Mouse (Mus musculus): Measurements from ENCODE around the gene Txnrd2.

DNA sequence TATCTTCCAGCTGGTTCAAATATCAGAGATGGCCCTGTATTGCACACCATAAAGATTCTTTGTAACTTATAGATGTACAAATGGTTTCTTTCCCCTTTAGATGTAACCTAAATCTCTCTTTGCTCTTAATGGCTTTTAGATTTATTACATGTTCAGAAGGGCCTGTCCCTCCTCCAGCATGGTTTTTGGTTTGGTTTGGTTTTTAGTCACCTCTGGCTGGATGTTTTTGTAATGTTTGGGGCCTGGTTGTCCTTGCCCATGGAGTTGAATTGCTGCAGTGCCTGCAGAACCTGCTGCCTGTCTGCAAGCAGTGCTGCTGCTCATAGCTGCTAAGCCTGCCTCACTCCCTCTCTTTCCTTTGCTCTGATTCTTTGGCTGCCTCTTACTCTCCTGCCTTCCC lies 21.1 kb downstream of the Txnrd2 start:
- TF ChIP-seq CTCF (conservative IDR thresholded peaks at IDR 0.05 in 1 of 2, IDR thresholded peaks at IDR 0.05 in 1 of 2; ENCODE audit: low read depth in 2 of 2, low read length in 2 of 2): no peak
- no peak for TF ChIP-seq EP300 (IDR thresholded peaks at IDR 0.05; ENCODE audit: low read length)
- no peak for TF ChIP-seq TCF12 (IDR thresholded peaks at IDR 0.05; ENCODE audit: low read depth, low read length)
- no peak for TF ChIP-seq CHD2 (IDR thresholded peaks at IDR 0.05; ENCODE audit: low read length)
- no peak for TF ChIP-seq POLR2A (IDR thresholded peaks at IDR 0.05; ENCODE audit: low read depth, low read length)
- TF ChIP-seq RCOR1 (conservative IDR thresholded peaks at IDR 0.05; ENCODE audit: low read depth, low read length): no peak
- TF ChIP-seq POLR2AphosphoS2 (IDR thresholded peaks at IDR 0.05; ENCODE audit: low read depth, low read length): no peak
- no peak for TF ChIP-seq MYC (IDR thresholded peaks at IDR 0.05; ENCODE audit: low read depth, low read length)
- TF ChIP-seq ZMIZ1 (IDR thresholded peaks at IDR 0.05; ENCODE audit: low read depth, low read length): no peak
